Mouse (Mus musculus): ENCODE measurements around the gene Dirc2. TPM values are rescaled to one million over a fixed set of nuclear protein-coding genes. Genes with fewer than 3 reads are reported as not detected.

Gene Dirc2
- polyA plus RNA-seq, 1 experiment from 2014 or later: 17.0 TPM

GRCm38 (mm10) chr16:35738096-35738767 is 30.9 kb downstream of the Dirc2 start:
- WGBS: 74% methylated on average over 7 of the region's 7 CpGs
- Histone ChIP-seq H3K27ac (no peak overlapping the region), H3K9ac (replicated peaks) (no peak overlapping the region)

DNA sequence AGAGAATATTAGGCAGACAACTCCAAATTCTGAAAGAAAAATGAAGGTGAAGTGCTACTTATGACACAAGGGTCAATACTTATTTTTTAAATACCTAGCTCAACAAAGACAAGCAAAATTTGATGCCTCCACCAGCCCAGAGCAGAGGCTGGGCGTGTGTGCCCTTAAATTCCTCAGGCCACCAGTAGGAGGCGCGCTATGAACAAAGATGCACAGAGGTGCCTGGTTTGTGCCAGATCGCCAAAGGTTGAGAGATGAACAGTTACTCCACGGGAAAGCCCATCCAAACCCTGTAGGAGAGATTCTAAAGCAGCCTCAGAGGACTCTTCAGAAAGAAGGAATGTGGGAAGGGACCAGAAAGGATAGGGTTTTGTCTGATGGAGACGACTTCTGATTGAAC is 35.1 kb downstream of the Dirc2 start:
- WGBS: 17% methylated on average over 6 of the region's 6 CpGs
- H3K36me3 ChIP-seq: peaks cover 14% of the 10 kb centered on the region; the same call in 1 of the 2 replicates
- no peak for ATAC-seq (ENCODE audit: insufficient number of reproducible peaks, insufficient read depth, low FRiP score, low TSS enrichment, low read depth)
- H3K4me2 ChIP-seq: no peak overlapping the region
- no peaks in the 10 kb centered on the region for H3K9me3 ChIP-seq
- H3K9ac ChIP-seq (replicated peaks): no peak overlapping the region
- H3K4me1 ChIP-seq (replicated peaks): peaks cover 9% of the 10 kb centered on the region
- no peak overlapping the region for H3K27ac ChIP-seq
- no peak overlapping the region for H3K4me3 ChIP-seq (replicated peaks)
- H3K27me3 ChIP-seq: no peaks in the 10 kb centered on the region

More at GRCm38 (mm10) chr16:35738096-35738767, 30.9 kb downstream of the Dirc2 start:
- Histone ChIP-seq H3K4me2 (no peak overlapping the region), H3K9me3 (no peaks in the 10 kb centered on the region), H3K4me1 (replicated peaks) (peaks cover 26% of the 10 kb centered on the region), H3K36me3 (peaks cover 5% of the 10 kb centered on the region; the same call in 1 of the 2 replicates), H3K27me3 (no peaks in the 10 kb centered on the region), H3K4me3 (replicated peaks) (no peak overlapping the region)
- ATAC-seq (ENCODE audit: insufficient number of reproducible peaks, insufficient read depth, low FRiP score, low TSS enrichment, low read depth): no peak

DNA sequence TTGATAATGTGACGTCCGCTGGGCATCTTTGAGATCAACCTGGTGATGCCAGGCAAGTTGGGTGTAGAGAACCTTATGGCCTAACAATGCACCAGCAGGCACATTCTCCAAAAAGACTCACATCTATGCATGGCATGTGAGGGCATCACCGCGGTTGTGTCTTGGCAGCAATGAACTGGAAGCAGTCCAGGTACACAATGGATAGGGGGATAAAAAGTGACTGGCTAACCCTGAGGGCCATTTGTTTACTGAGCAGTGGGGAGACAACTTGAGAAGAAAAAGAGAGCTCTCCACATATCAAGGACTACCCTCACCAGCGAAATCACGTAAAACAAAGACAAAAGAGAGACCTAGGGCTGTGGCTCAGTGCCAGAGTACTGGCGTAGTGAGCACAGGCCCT is 37.1 kb downstream of the Dirc2 start:
- H3K9ac ChIP-seq (replicated peaks): no peak overlapping the region
- no peak overlapping the region for H3K4me3 ChIP-seq (replicated peaks)
- H3K27me3 ChIP-seq: no peaks in the 10 kb centered on the region
- no peak overlapping the region for H3K4me2 ChIP-seq
- H3K27ac ChIP-seq: no peak overlapping the region
- H3K4me1 ChIP-seq (replicated peaks): no peaks in the 10 kb centered on the region
- 95% methylated on average over 7 of the region's 7 CpGs for WGBS
- H3K36me3 ChIP-seq: peaks cover 19% of the 10 kb centered on the region; the same call in 1 of the 2 replicates
- ATAC-seq (ENCODE audit: insufficient number of reproducible peaks, insufficient read depth, low FRiP score, low TSS enrichment, low read depth): no peak
- no peaks in the 10 kb centered on the region for H3K9me3 ChIP-seq

GRCm38 (mm10) chr16:35729151-35729738 is 39.9 kb downstream of the Dirc2 start:
- Histone ChIP-seq H3K36me3 (0 out of 2 replicates have a peak, but pooled peaks cover 19% of the 10 kb centered on the region), H3K9ac (replicated peaks) (no peak overlapping the region), H3K4me3 (replicated peaks) (no peak overlapping the region), H3K4me2 (no peak overlapping the region), H3K4me1 (replicated peaks) (no peaks in the 10 kb centered on the region), H3K27me3 (no peaks in the 10 kb centered on the region), H3K9me3 (no peaks in the 10 kb centered on the region), H3K27ac (no peak overlapping the region)
- ATAC-seq (ENCODE audit: insufficient number of reproducible peaks, insufficient read depth, low FRiP score, low TSS enrichment, low read depth): no peak
- 73% methylated on average over 8 of the region's 8 CpGs for WGBS

- no peaks in the 10 kb centered on the region for H3K9me3 ChIP-seq
- H3K4me2 ChIP-seq: no peak overlapping the region
- H3K4me3 ChIP-seq (replicated peaks): no peak overlapping the region
- H3K27ac ChIP-seq: no peak overlapping the region
- ATAC-seq (ENCODE audit: insufficient number of reproducible peaks, insufficient read depth, low FRiP score, low TSS enrichment, low read depth): no peak
- H3K36me3 ChIP-seq: 0 out of 2 replicates have a peak, but pooled peaks cover 12% of the 10 kb centered on the region
- 88% methylated on average over 2 of the region's 2 CpGs for WGBS
- no peak overlapping the region for H3K9ac ChIP-seq (replicated peaks)
- H3K27me3 ChIP-seq: no peaks in the 10 kb centered on the region
- H3K4me1 ChIP-seq (replicated peaks): no peaks in the 10 kb centered on the region
These were observed 42.6 kb downstream of the Dirc2 start for GRCm38 (mm10) chr16:35726601-35727000.

DNA sequence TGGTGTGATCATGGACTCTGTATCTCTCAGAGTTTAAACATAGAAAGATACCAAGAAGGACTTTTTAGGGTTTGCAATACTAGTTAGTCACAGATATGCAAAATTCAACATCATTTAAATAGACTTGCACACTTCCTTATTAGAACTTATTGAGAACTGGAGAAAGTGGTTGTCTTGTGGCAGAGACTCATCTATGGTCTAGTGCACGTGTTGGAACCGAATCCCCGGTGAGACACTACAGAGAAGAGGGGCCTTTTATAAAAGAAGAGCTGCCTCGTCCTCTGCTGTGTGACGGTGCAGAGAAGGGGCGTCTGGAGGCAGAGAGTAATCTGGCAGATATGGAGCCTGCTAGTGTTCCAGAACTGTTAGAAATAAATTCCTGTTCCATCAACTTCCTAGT is 44.6 kb downstream of the Dirc2 start:
- Histone ChIP-seq H3K36me3 (0 out of 2 replicates have a peak, but pooled peaks cover 14% of the 10 kb centered on the region), H3K27me3 (no peaks in the 10 kb centered on the region), H3K9ac (replicated peaks) (no peak overlapping the region), H3K4me3 (replicated peaks) (no peak overlapping the region), H3K4me1 (replicated peaks) (no peaks in the 10 kb centered on the region), H3K9me3 (no peaks in the 10 kb centered on the region), H3K4me2 (no peak overlapping the region), H3K27ac (no peak overlapping the region)
- 87% methylated on average over 6 of the region's 6 CpGs for WGBS
- no peak for ATAC-seq (ENCODE audit: insufficient number of reproducible peaks, insufficient read depth, low FRiP score, low TSS enrichment, low read depth)

DNA sequence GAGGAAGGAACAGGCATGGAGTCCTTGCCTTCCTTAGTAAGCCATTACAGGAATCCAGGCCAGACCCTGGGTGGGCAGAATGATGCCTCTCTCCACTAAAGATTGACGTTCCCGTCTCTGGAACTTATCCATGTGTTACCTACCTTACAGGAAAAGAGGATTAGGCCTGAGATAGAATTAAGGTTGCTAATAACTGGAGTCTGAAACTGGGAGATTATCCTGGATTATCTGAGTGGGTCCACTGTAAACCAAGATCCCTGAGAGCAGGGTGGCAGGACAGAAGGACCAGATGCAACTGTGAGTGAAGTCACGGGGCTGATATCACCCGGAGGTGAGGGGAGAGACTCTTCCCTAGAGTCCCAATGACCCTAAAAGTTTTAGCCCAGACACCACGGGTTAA is 51.4 kb downstream of the Dirc2 start:
- no peak for ATAC-seq (ENCODE audit: insufficient number of reproducible peaks, insufficient read depth, low FRiP score, low TSS enrichment, low read depth)
- H3K27me3 ChIP-seq: no peaks in the 10 kb centered on the region
- H3K27ac ChIP-seq: no peak overlapping the region
- no peaks in the 10 kb centered on the region; the same call in 1 of the 2 replicates for H3K9me3 ChIP-seq
- H3K4me2 ChIP-seq: no peak overlapping the region
- H3K4me3 ChIP-seq (replicated peaks): no peak overlapping the region
- peaks cover 29% of the 10 kb centered on the region for H3K4me1 ChIP-seq (replicated peaks)
- no peak overlapping the region for H3K9ac ChIP-seq (replicated peaks)
- 74% methylated on average over 5 of the region's 5 CpGs for WGBS
- H3K36me3 ChIP-seq: peaks cover 24% of the 10 kb centered on the region; the same call in 1 of the 2 replicates

DNA sequence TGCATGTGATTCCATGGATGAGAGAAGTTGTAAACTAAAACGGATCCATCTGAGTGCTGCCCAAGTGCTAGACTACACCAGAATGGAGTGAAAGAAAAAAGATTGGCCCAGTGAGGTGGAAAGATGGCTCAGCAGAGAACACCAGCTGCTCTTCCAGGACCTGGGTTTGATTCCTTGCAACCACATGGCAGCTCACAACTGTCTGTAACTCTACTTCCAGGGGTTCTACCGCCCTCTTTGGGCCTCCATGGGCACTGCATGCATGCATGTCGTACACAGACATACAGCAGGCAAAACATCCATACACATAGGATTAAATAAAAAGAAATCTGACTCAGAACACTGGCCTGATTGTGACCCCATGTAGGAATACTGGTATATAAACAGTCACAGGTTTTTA is 52.9 kb downstream of the Dirc2 start:
- H3K4me1 ChIP-seq (replicated peaks): peaks cover 42% of the 10 kb centered on the region
- H3K27ac ChIP-seq: no peak overlapping the region
- ATAC-seq (ENCODE audit: insufficient number of reproducible peaks, insufficient read depth, low FRiP score, low TSS enrichment, low read depth): no peak
- 79% methylated on average over 3 of the region's 3 CpGs for WGBS
- H3K4me2 ChIP-seq: no peak overlapping the region
- no peaks in the 10 kb centered on the region; the same call in 1 of the 2 replicates for H3K9me3 ChIP-seq
- no peak overlapping the region for H3K9ac ChIP-seq (replicated peaks)
- no peak overlapping the region for H3K4me3 ChIP-seq (replicated peaks)
- no peaks in the 10 kb centered on the region for H3K27me3 ChIP-seq
- peaks cover 24% of the 10 kb centered on the region; the same call in 1 of the 2 replicates for H3K36me3 ChIP-seq

DNA sequence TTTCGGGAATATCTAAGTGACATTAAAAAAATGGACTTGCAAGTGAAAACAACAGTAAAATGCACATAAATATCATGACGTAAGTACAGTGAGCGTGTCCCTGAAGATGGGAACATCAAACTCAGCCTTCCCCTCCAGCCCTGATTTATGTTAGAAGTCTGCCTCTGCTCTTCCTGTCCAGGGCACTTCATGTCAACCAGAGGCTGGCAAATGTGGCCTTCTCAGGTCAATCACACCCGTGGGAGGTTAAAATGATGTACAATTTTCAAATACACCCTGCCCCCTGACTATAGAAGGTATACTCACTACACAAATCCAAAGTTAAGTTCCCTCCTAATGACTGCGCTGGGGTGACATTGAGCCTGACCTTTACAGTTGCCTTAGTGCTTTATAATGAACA is 53.4 kb downstream of the Dirc2 start:
- peaks cover 21% of the 10 kb centered on the region; the same call in 1 of the 2 replicates for H3K36me3 ChIP-seq
- no peak overlapping the region for H3K9ac ChIP-seq (replicated peaks)
- ATAC-seq (ENCODE audit: insufficient number of reproducible peaks, insufficient read depth, low FRiP score, low TSS enrichment, low read depth): no peak
- H3K4me2 ChIP-seq: no peak overlapping the region
- no peak overlapping the region for H3K4me3 ChIP-seq (replicated peaks)
- no peak overlapping the region for H3K27ac ChIP-seq
- H3K27me3 ChIP-seq: no peaks in the 10 kb centered on the region
- peaks cover 47% of the 10 kb centered on the region for H3K4me1 ChIP-seq (replicated peaks)
- no peaks in the 10 kb centered on the region; the same call in 1 of the 2 replicates for H3K9me3 ChIP-seq
- WGBS: 87% methylated on average over 5 of the region's 5 CpGs

DNA sequence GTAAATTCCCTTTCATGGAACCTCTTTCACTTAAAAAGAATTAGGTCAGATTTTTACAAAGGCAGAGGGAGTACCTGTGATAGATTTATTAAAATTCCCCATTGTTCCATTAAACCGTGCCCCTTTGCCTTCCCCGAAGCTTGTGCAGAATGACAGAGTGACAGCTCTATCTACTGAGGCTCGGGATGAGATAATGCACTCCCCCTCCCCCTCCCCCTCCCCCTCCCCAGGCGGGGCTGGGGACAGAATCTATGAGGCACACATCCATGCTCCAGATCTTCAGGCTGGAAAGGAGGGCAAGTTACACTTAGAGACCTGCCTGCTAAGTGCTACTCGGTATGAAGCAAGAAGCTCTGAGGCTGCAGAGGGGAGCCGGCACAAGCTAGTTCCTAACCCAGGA is 53.8 kb downstream of the Dirc2 start:
- Histone ChIP-seq H3K36me3 (peaks cover 21% of the 10 kb centered on the region; the same call in 1 of the 2 replicates), H3K9me3 (no peaks in the 10 kb centered on the region; the same call in 1 of the 2 replicates), H3K27me3 (no peaks in the 10 kb centered on the region), H3K9ac (replicated peaks) (no peak overlapping the region), H3K4me1 (replicated peaks) (peaks cover 51% of the 10 kb centered on the region), H3K4me3 (replicated peaks) (no peak overlapping the region), H3K27ac (no peak overlapping the region), H3K4me2 (no peak overlapping the region)
- 60% methylated on average over 6 of the region's 6 CpGs for WGBS
- no peak for ATAC-seq (ENCODE audit: insufficient number of reproducible peaks, insufficient read depth, low FRiP score, low TSS enrichment, low read depth)

DNA sequence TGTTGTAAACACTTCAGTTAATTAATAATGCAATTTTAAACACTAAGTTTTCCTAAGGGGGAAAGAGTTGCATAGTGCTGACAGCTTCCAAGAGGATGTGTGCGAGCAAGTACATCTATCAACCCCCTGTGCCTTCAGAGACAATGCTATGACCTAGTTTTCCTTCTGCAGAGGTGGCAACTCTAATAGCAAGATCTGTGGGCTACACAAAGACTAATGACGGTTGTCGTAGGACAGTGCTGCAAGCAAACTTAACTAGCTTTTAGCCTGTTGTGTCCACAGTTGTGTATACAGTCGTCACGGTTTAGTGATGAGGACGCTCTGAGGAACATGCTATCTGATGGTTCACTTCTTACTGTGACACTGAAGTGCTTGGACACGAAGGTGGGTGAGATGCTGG is 54.5 kb downstream of the Dirc2 start:
- no peak overlapping the region for H3K27ac ChIP-seq
- 90% methylated on average over 7 of the region's 7 CpGs for WGBS
- peaks cover 21% of the 10 kb centered on the region; the same call in 1 of the 2 replicates for H3K36me3 ChIP-seq
- no peak for ATAC-seq (ENCODE audit: insufficient number of reproducible peaks, insufficient read depth, low FRiP score, low TSS enrichment, low read depth)
- no peak overlapping the region for H3K9ac ChIP-seq (replicated peaks)
- peaks cover 51% of the 10 kb centered on the region for H3K4me1 ChIP-seq (replicated peaks)
- H3K27me3 ChIP-seq: no peaks in the 10 kb centered on the region
- no peak overlapping the region for H3K4me3 ChIP-seq (replicated peaks)
- H3K9me3 ChIP-seq: no peaks in the 10 kb centered on the region; the same call in 1 of the 2 replicates
- no peak overlapping the region for H3K4me2 ChIP-seq
